Mouse (Mus musculus) heart, embryonic 14.5 days (tissue): ENCODE data around the gene Tk2. TPM values are rescaled to one million over a fixed set of nuclear protein-coding genes. Genes with fewer than 3 reads are reported as not detected.

Source experiments
- ATAC-seq: fragments of 200-750 bp; cut with Nextera tagmentation; 2 replicates; pipeline ENCODE4 v1.8.0; 2017; ENCODE audit warnings: low read depth, moderate TSS enrichment; ENCODE audit not compliant: insufficient number of reproducible peaks, insufficient read depth, low FRiP score
- H3K27ac ChIP-seq, 2 experiments: fragments of 200-500 bp in 1 of 2; fragments of 300-500 bp in 1 of 2; sonication (generic) in 1 of 2; replicated peaks in 1 of 2; 2 replicates each; pipeline ENCODE4 v1.5.1; 2012 to 2014; ENCODE audit warnings: low read depth in 2 of 2, low read length in 2 of 2, control low read depth in 1 of 2, mild to moderate bottlenecking in 1 of 2, mixed read lengths in 1 of 2; ENCODE audit not compliant: control insufficient read depth in 1 of 2, insufficient read depth in 1 of 2
- H3K27me3 ChIP-seq: fragments of 300-500 bp; sonication (generic); 2 replicates; pipeline ENCODE4 v1.6.1; 2014; ENCODE audit warnings: mild to moderate bottlenecking, low read length, control low read depth; ENCODE audit not compliant: control insufficient read depth, insufficient read depth
- H3K36me3 ChIP-seq: fragments of 300-500 bp; sonication (generic); 2 replicates; pipeline ENCODE4 v1.6.1; 2014; ENCODE audit warnings: mild to moderate bottlenecking, control low read depth, low read length, mixed read lengths; ENCODE audit not compliant: control insufficient read depth, insufficient read depth
- H3K4me1 ChIP-seq, 2 experiments: fragments of 200-500 bp in 1 of 2; fragments of 300-500 bp in 1 of 2; sonication (generic) in 1 of 2; 2 replicates each; pipeline ENCODE4 v1.6.1; 2012 to 2014; ENCODE audit warnings: low read length in 2 of 2, control low read depth in 1 of 2, mixed read lengths in 1 of 2; ENCODE audit not compliant: control insufficient read depth in 2 of 2, insufficient read depth in 2 of 2
- H3K4me2 ChIP-seq: fragments of 300-500 bp; sonication (generic); 2 replicates; pipeline ENCODE4 v1.6.1; 2014; ENCODE audit warnings: mild to moderate bottlenecking, low read length
- H3K4me3 ChIP-seq, 2 experiments: fragments of 200-500 bp in 1 of 2; fragments of 300-500 bp in 1 of 2; sonication (generic) in 1 of 2; 2 replicates each; pipeline ENCODE4 v1.5.1; 2012 to 2014; ENCODE audit warnings: low read length in 2 of 2, mild to moderate bottlenecking in 2 of 2, control low read depth in 1 of 2, low read depth in 1 of 2, moderate library complexity in 1 of 2; ENCODE audit not compliant: control insufficient read depth in 1 of 2, insufficient read depth in 1 of 2
- H3K9ac ChIP-seq: fragments of 300-500 bp; sonication (generic); 2 replicates; pipeline ENCODE4 v1.6.1; 2014; ENCODE audit warnings: mild to moderate bottlenecking, low read length
- H3K9me3 ChIP-seq: fragments of 300-500 bp; sonication (generic); 2 replicates; pipeline ENCODE4 v1.6.1; 2016; ENCODE audit warnings: low read length, control low read depth; ENCODE audit not compliant: control insufficient read depth
- WGBS: fragments of 180-500 bp; shearing (Covaris S2); extraction: QIAGEN DNeasy Blood & Tissue Kit; methylation state at CpG from one replicate; pipeline ENCODE4 v1.1.7; 2014; 5-methylcytosine and 5-hydroxymethylcytosine counted together
- polyA plus RNA-seq: library from polyadenylated mRNA; unstranded; fragments of >200 nt; fragmentation: Nextera tagmentation; extraction: Ambion mirVana; gene quantifications from 2 replicates; pipeline ENCODE4 v1.2.1, GENCODE M21; 2014

Gene Tk2
- polyA plus RNA-seq, 1 experiment from 2014 or later: 12.9 TPM

GRCm38 (mm10) chr8:104187622-104188021 is 60.7 kb downstream of the Tk2 start:
- Histone ChIP-seq H3K9ac (no peak overlapping the region), H3K27me3 (no peaks in the 10 kb centered on the region), H3K36me3 (no peaks in the 10 kb centered on the region), H3K4me2 (no peak overlapping the region), H3K27ac (no peak overlapping the region), H3K4me1 (no peaks in the 10 kb centered on the region; a peak in 1 of 4 replicates), H3K9me3 (no peaks in the 10 kb centered on the region), H3K4me3 (no peak overlapping the region)
- WGBS: 85% methylated on average over 6 of the region's 6 CpGs
- no peak for ATAC-seq

- Histone ChIP-seq H3K4me2 (no peak overlapping the region), H3K9ac (no peak overlapping the region), H3K4me3 (no peak overlapping the region), H3K27me3 (no peaks in the 10 kb centered on the region), H3K27ac (no peak overlapping the region), H3K4me1 (no peaks in the 10 kb centered on the region; a peak in 1 of 4 replicates), H3K36me3 (no peaks in the 10 kb centered on the region), H3K9me3 (no peaks in the 10 kb centered on the region)
- WGBS: 69% methylated on average over 4 of the region's 4 CpGs
- no peak for ATAC-seq
Measured at GRCm38 (mm10) chr8:104186827-104187226, 61.5 kb downstream of the Tk2 start.

- no peak overlapping the region for H3K4me3 ChIP-seq
- ATAC-seq: no peak
- no peaks in the 10 kb centered on the region for H3K27me3 ChIP-seq
- H3K9ac ChIP-seq: no peak overlapping the region
- H3K9me3 ChIP-seq: no peaks in the 10 kb centered on the region
- H3K4me1 ChIP-seq: no peaks in the 10 kb centered on the region; a peak in 1 of 4 replicates
- no peak overlapping the region for H3K27ac ChIP-seq
- 21% methylated on average over 6 of the region's 6 CpGs for WGBS
- no peaks in the 10 kb centered on the region for H3K36me3 ChIP-seq
- H3K4me2 ChIP-seq: no peak overlapping the region
Measured at GRCm38 (mm10) chr8:104184905-104185304, 63.5 kb downstream of the Tk2 start.

- Histone ChIP-seq H3K4me2 (no peak overlapping the region), H3K27me3 (peaks cover 24% of the 10 kb centered on the region), H3K9ac (no peak overlapping the region), H3K27ac (no peak overlapping the region), H3K4me3 (no peak overlapping the region), H3K4me1 (peaks cover 6 to 11% of the 10 kb centered on the region in 2 experiments), H3K36me3 (no peaks in the 10 kb centered on the region), H3K9me3 (no peaks in the 10 kb centered on the region)
- no peak for ATAC-seq
- 69% methylated on average over 4 of the region's 4 CpGs for WGBS
Measured at GRCm38 (mm10) chr8:104177054-104177453, 71.3 kb downstream of the Tk2 start.

Other genes with a start within 250 kb of the Tk2 start
- gene Cdh5, start 146.9 kb downstream of the Tk2 start, polyA plus RNA-seq: 54.6 and 61.5 TPM in 2 replicates
- 1.3 and 1.5 TPM in 2 replicates for gene Bean1, start 78.1 kb downstream of the Tk2 start, polyA plus RNA-seq
- 27.9 and 30.8 TPM in 2 replicates for gene Cklf, start 2.3 kb upstream of the Tk2 start, polyA plus RNA-seq
- not detected in 2 replicates for gene Cmtm2a, start 44.6 kb upstream of the Tk2 start, polyA plus RNA-seq
- gene Gm45711, start 61.5 kb upstream of the Tk2 start, polyA plus RNA-seq: not detected in 2 replicates
- gene Cmtm1, start 61.6 kb upstream of the Tk2 start, polyA plus RNA-seq: not detected in 2 replicates
- gene Gm11020, start 73.0 kb upstream of the Tk2 start, polyA plus RNA-seq: not detected in 2 replicates
- not detected in 2 replicates for gene Cmtm2b, start 73.7 kb upstream of the Tk2 start, polyA plus RNA-seq
- 94.1 and 103 TPM in 2 replicates for gene Cmtm3, start 90.9 kb upstream of the Tk2 start, polyA plus RNA-seq
- 2.1 and 2.4 TPM in 2 replicates for gene Cmtm4, start 147.2 kb upstream of the Tk2 start, polyA plus RNA-seq
- 55.0 and 57.0 TPM in 2 replicates for gene Dync1li2, start 194.5 kb upstream of the Tk2 start, polyA plus RNA-seq